Mouse (Mus musculus) thymus, adult 2 months (tissue): ENCODE data around the gene Tfrc.

ENCODE experiments used
- CTCF ChIP-seq: fragments of 200-500 bp; IDR thresholded peaks from 2 replicates; pipeline ENCODE4 v1.5.1; 2012; ENCODE audit warnings: mild to moderate bottlenecking, control low read depth, low read length, moderate library complexity, borderline replicate concordance; ENCODE audit not compliant: control insufficient read depth, poor library complexity, insufficient read depth; ENCODE audit errors: extremely low read depth
- POLR2A ChIP-seq: fragments of 200-500 bp; IDR thresholded peaks from 2 replicates; pipeline ENCODE4 v1.6.1; 2012; ENCODE audit warnings: mild to moderate bottlenecking, low read length, control low read depth, moderate library complexity; ENCODE audit not compliant: control insufficient read depth, poor library complexity, insufficient read depth; ENCODE audit errors: extremely low read depth

GRCm38 (mm10) chr16:32643661-32644061, 34.9 kb downstream of the Tfrc start, which contains the start of gene Tnk2:
- TF ChIP-seq POLR2A (peak; percentile 88), CTCF (peak; percentile 27; the same call in 1 of the 2 replicates)
